Mouse (Mus musculus) liver, adult 2 months (tissue): Measurements from ENCODE around the gene Gm9508.

Source experiments
- CTCF ChIP-seq: fragments of 200-500 bp; IDR thresholded peaks from 2 replicates; pipeline ENCODE4 v1.5.1; 2011; ENCODE audit warnings: low read depth, low read length, control low read depth
- POLR2A ChIP-seq: fragments of 200-500 bp; IDR thresholded peaks from 2 replicates; pipeline ENCODE4 v1.6.1; 2011; ENCODE audit warnings: low read length, control low read depth; ENCODE audit not compliant: insufficient read depth; ENCODE audit errors: extremely low read depth

DNA sequence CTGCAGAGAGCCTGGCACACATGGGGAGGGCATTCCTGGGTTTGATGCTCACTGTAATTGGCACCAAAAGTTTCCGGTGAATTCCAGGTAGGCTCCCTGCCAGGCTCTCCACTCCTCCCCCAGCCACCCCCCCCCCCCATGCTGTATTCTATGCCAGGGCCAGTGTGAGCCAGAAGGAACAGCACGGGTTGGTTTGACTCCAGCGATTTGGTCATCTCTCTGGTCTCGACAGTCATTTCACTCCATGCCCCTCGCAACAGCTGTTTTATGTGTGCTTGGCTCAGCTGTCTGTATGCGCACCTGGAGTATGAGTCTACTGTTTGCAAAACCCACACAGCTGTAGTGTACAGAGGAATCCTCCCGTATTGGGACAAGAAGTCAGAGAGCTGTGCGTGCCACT is 30.7 kb downstream of the Gm9508 start:
- TF ChIP-seq POLR2A (no peak), CTCF (no peak)
